Mouse (Mus musculus) limb, embryonic 14.5 days (tissue): Measurements from ENCODE around the gene 1700029H14Rik. TPM values are rescaled to one million over a fixed set of nuclear protein-coding genes. Genes with fewer than 3 reads are reported as not detected.

ENCODE experiments used
- ATAC-seq: fragments of 200-750 bp; cut with Nextera tagmentation; 2 replicates; pipeline ENCODE4 v1.8.0; 2017; ENCODE audit warnings: low read depth, moderate number of reproducible peaks, moderate TSS enrichment; ENCODE audit not compliant: low FRiP score
- DNase-seq: peaks from one replicate; pipeline ENCODE4 v3.0.0-alpha.2; 2015; ENCODE audit warnings: low spot score
- H3K27ac ChIP-seq: fragments of 300-500 bp; sonication (generic); replicated peaks from 2 replicates; pipeline ENCODE4 v1.5.1; 2014; ENCODE audit warnings: low read depth, mild to moderate bottlenecking, low read length, moderate library complexity, mixed read lengths
- H3K27me3 ChIP-seq: fragments of 300-500 bp; sonication (generic); 2 replicates; pipeline ENCODE4 v1.6.1; 2014; ENCODE audit warnings: low read length, mixed read lengths; ENCODE audit not compliant: control insufficient read depth, insufficient read depth
- H3K36me3 ChIP-seq: fragments of 300-500 bp; sonication (generic); 2 replicates; pipeline ENCODE4 v1.6.1; 2014; ENCODE audit warnings: mild to moderate bottlenecking, low read length, moderate library complexity, mixed read lengths; ENCODE audit not compliant: control insufficient read depth, insufficient read depth
- H3K4me1 ChIP-seq: fragments of 300-500 bp; sonication (generic); 2 replicates; pipeline ENCODE4 v1.6.1; 2014; ENCODE audit warnings: antibody characterized with exemption, low read length, mixed read lengths; ENCODE audit not compliant: control insufficient read depth, insufficient read depth
- H3K4me2 ChIP-seq: fragments of 300-500 bp; sonication (generic); replicated peaks from 2 replicates; pipeline ENCODE4 v1.6.1; 2014; ENCODE audit warnings: low read depth, mild to moderate bottlenecking, low read length, moderate library complexity; ENCODE audit not compliant: severe bottlenecking
- H3K4me3 ChIP-seq: fragments of 300-500 bp; sonication (generic); replicated peaks from 2 replicates; pipeline ENCODE4 v1.5.1; 2014; ENCODE audit warnings: low read length
- H3K9ac ChIP-seq: fragments of 300-500 bp; sonication (generic); 2 replicates; pipeline ENCODE4 v1.6.1; 2014; ENCODE audit warnings: mild to moderate bottlenecking, low read depth, low read length, moderate library complexity; ENCODE audit not compliant: severe bottlenecking
- H3K9me3 ChIP-seq: fragments of 300-500 bp; sonication (generic); 2 replicates; pipeline ENCODE4 v1.6.1; 2016; ENCODE audit warnings: low read length; ENCODE audit not compliant: control insufficient read depth
- POLR2A ChIP-seq: fragments of 200-500 bp; IDR thresholded peaks from 2 replicates; pipeline ENCODE4 v1.8.0; 2012; ENCODE audit warnings: inconsistent platforms, mild to moderate bottlenecking, moderate library complexity, borderline replicate concordance; ENCODE audit not compliant: insufficient read depth, insufficient read length; ENCODE audit errors: extremely low read depth
- WGBS: fragments of 180-500 bp; shearing (Covaris S2); extraction: QIAGEN DNeasy Blood & Tissue Kit; methylation state at CpG from one replicate; pipeline ENCODE4 v1.1.7; 2014; 5-methylcytosine and 5-hydroxymethylcytosine counted together
- polyA plus RNA-seq, 2 experiments: library from polyadenylated mRNA; depleted of rRNA in 1 of 2; stranded (reverse) in 1 of 2; unstranded in 1 of 2; fragments of >200 nt; fragmentation: Nextera tagmentation in 1 of 2; extraction: Ambion mirVana in 1 of 2; gene quantifications; 2 replicates each; pipeline versions ENCODE4 v1.2.1 to v1.2.3; 2012 to 2014

1700029H14Rik gene
- polyA plus RNA-seq, 2 experiments = not detected

DNA sequence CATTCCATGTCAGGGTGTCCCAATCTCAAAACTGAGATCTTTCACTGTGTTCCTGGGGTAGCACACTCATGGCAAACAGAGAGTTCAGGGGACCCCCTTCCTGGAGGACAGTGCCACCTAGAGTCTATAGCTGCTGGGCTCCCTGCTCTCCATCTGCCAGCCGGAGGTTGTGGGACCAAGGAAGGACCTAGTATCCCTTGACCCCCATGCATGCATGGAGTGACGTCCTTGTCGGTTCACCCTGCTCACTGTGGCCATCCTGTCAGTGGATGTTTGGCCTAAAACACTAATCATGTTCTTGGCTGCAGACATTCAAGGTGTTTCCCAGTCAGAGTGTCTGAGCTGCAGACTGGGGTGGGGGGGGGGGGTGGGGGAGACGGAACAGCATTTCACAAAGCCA, 14.0 kb downstream of the 1700029H14Rik start:
- DNase-seq = peak; percentile 41
- TF ChIP-seq POLR2A = no peak
- no peaks in the 10 kb centered on the region for H3K9me3 ChIP-seq
- no peak overlapping the region for H3K4me2 ChIP-seq
- no peak overlapping the region for H3K9ac ChIP-seq
- H3K4me3 ChIP-seq = no peak overlapping the region
- peak overlapping the region; percentile 68; the same call in 1 of the 2 replicates for H3K27ac ChIP-seq
- no peaks in the 10 kb centered on the region for H3K27me3 ChIP-seq
- peaks cover 6% of the 10 kb centered on the region; the same call in 1 of the 2 replicates for H3K4me1 ChIP-seq
- H3K36me3 ChIP-seq = no peaks in the 10 kb centered on the region
- 19% methylated on average over 4 of the region's 4 CpGs for WGBS
- peak; percentile 45; the same call in 1 of the 2 replicates for ATAC-seq

DNA sequence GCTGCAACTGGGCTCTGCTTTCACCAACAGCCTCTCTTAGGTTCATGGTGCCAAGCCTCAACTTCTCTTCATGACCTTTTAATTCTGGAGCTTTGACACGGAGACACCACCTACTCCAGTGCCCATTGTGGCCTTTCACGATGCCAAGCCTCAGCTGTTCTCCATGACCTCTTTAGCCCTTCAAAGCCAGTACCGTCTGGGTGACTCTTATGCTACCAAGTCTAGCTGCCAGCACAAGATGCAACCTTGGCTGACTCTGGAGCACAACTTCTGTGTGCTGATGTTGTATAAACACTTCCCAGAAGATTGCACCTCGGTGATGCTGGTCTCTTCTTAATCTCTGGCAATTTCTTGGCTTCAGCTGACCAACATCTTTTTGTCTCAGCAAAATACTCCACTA, 15.8 kb downstream of the 1700029H14Rik start:
- H3K4me3 ChIP-seq = no peak overlapping the region
- WGBS = 83% methylated on average over 4 of the region's 4 CpGs
- ATAC-seq (no peak), DNase-seq (no peak)
- peaks cover 6% of the 10 kb centered on the region; the same call in 1 of the 2 replicates for H3K4me1 ChIP-seq
- no peaks in the 10 kb centered on the region for H3K9me3 ChIP-seq
- H3K36me3 ChIP-seq = no peaks in the 10 kb centered on the region
- TF ChIP-seq POLR2A = no peak
- H3K27ac ChIP-seq = no peak overlapping the region
- no peak overlapping the region for H3K4me2 ChIP-seq
- H3K27me3 ChIP-seq = no peaks in the 10 kb centered on the region
- H3K9ac ChIP-seq = no peak overlapping the region

DNA sequence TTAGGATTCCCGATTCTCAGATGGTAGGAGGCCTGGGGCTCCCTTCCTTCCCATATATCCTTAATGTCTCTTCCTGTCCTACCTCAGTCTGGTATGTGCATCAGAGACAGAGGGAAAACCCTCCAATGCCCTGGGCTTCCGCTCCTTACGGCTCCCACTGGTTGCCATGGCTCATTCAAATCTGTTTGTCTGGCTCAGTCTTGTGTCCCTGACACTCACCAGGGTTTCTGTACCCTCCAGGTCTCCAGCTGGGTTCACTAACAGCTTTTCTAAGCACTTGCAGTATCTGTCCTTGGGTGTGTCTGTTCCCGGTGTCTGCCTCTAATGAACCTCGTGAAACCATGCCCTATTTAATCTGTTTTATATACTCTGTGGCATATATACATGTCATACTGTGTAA, 20.7 kb downstream of the 1700029H14Rik start:
- no peak for TF ChIP-seq POLR2A
- WGBS = 65% methylated on average over 5 of the region's 5 CpGs
- Histone ChIP-seq H3K4me1 (no peaks in the 10 kb centered on the region), H3K9ac (no peak overlapping the region), H3K4me3 (no peak overlapping the region), H3K27me3 (no peaks in the 10 kb centered on the region), H3K36me3 (no peaks in the 10 kb centered on the region), H3K27ac (no peak overlapping the region), H3K9me3 (no peaks in the 10 kb centered on the region), H3K4me2 (no peak overlapping the region)
- no peak for ATAC-seq
- no peak for DNase-seq

DNA sequence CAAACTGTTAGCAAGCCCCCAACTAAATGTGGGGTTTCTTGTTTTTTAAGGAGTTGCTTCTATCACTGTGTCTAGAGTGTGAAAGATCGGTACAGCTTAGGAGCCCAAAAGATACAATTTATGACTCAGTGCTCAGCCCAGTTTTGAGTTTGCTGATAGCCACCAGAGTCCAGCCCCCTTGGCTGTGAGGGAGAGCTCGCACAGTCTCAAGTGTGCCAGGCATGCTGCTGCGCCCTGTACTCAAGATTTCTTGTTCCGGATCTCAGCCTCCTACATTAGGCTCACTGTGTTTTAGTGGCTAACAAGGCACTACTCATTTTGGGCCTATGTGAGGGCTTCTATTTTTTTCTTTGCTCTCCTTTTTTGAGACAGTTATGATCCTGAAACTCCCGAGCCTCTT, 22.1 kb downstream of the 1700029H14Rik start:
- Histone ChIP-seq H3K9me3 (no peaks in the 10 kb centered on the region), H3K36me3 (no peaks in the 10 kb centered on the region), H3K4me3 (no peak overlapping the region), H3K4me2 (no peak overlapping the region), H3K4me1 (no peaks in the 10 kb centered on the region), H3K27ac (no peak overlapping the region), H3K9ac (no peak overlapping the region), H3K27me3 (no peaks in the 10 kb centered on the region)
- no peak for ATAC-seq
- 86% methylated on average over 5 of the region's 5 CpGs for WGBS
- no peak for TF ChIP-seq POLR2A
- no peak for DNase-seq

DNA sequence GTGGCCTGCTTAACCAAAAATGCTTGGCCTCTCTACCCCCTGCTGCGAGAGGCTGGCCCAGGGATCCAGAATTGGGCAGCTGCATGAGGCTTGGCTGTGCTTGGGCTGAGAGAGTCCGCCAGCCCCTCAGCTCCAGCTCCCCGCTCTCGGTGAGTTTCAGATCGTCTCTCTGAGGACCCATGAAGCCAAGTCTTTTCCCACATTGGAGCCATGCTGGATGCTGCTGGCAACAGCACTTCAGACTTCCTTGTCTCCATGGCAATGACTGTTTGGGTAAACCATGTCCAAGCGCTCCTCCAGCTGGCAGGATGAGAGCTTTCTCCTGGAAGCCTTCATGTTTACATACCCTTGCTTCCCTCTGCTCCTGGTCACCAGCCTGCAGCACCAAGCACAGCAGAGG, 23.4 kb downstream of the 1700029H14Rik start:
- H3K9me3 ChIP-seq = no peaks in the 10 kb centered on the region
- H3K27me3 ChIP-seq = no peaks in the 10 kb centered on the region
- DNase-seq (peak; percentile 55), ATAC-seq (peak; percentile 79)
- H3K4me1 ChIP-seq = no peaks in the 10 kb centered on the region
- H3K4me3 ChIP-seq = no peak overlapping the region
- 69% methylated on average over 6 of the region's 6 CpGs for WGBS
- no peaks in the 10 kb centered on the region for H3K36me3 ChIP-seq
- H3K9ac ChIP-seq = no peak overlapping the region
- no peak overlapping the region for H3K4me2 ChIP-seq
- no peak for TF ChIP-seq POLR2A
- H3K27ac ChIP-seq = no peak overlapping the region

DNA sequence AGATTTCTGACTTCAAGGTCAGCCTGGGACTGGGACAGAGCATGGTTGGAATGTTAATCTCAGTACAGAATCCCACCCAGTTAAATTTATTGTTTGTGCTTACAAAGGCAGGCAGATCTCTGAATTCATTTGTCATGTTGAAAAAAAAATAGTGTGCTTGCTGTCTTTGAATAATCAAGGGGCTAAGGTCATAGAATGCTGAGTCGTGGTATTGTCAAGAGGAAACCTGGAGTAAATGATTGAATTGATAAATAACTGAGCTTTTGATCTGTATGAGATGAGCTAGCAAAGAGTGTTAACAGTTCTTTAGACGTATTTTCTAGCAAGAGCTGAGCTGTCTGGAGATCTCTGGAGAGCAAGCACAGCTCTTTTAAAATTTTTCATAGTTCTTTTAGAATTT, 25.2 kb downstream of the 1700029H14Rik start:
- H3K9me3 ChIP-seq = no peaks in the 10 kb centered on the region
- no peak for TF ChIP-seq POLR2A
- ATAC-seq = no peak
- no peak overlapping the region for H3K4me3 ChIP-seq
- H3K9ac ChIP-seq = no peak overlapping the region
- no peak for DNase-seq
- H3K4me2 ChIP-seq = no peak overlapping the region
- H3K36me3 ChIP-seq = no peaks in the 10 kb centered on the region
- H3K4me1 ChIP-seq = no peaks in the 10 kb centered on the region
- no peaks in the 10 kb centered on the region for H3K27me3 ChIP-seq
- no peak overlapping the region for H3K27ac ChIP-seq
- WGBS = 62% methylated on average over 2 of the region's 2 CpGs
